Mouse (Mus musculus) kidney, postnatal 14 days (tissue): ENCODE results near the gene Midn.
"Not testable (repeated sequence)": the region's sequence is repeated elsewhere in the genome, so short reads cannot be mapped to it uniquely, and the experiment has no call there.

Source experiments
- DNase-seq: peaks from one replicate; pipeline ENCODE4 v3.0.0; 2022; ENCODE audit warnings: mixed read lengths

The Midn gene

GRCm38 (mm10) chr10:80159021-80159560, 11.0 kb downstream of the Midn start:
- peak; percentile 71 for DNase-seq

- DNase-seq = peak; percentile 99
Observed at GRCm38 (mm10) chr10:80159561-80160454, 11.7 kb downstream of the Midn start.

- DNase-seq = peak; percentile 96
Observed at GRCm38 (mm10) chr10:80160455-80161371, 12.6 kb downstream of the Midn start.

DNA sequence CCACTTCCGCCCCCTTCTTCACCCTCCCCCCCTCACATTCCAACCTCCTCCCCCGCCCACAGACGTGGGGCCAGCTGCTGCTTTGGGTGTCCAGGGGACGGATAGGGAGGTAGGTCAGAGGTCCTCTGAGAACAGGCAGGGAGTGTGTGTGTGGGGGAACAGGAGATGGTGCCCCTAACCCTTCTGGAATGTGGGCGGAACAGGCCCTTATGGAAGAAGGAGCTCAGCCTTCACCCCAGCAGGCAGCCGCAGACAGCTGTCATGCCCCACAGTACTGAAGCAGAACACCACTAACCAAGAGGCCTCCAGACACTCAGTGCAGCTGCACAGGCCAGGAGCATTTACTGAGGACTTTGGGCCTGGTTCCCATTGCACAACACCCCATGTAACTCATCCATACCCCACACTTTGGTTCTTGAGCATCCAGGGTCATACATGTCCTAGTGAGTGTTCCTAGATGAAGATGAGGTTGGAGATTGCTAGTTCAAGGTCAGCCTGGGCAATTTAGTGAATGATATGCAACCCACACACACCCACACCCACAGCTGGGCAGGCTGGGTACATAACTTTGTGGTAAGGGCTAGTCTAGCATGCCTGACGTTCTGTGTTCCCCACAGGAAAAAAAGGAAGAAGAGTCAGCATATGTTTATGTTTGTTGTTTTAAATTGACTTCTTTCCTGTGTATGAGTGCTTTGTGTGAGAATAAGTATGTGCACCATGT, 13.6 kb downstream of the Midn start:
- peak; percentile 77 for DNase-seq

- DNase-seq = no peak
Observed at GRCm38 (mm10) chr10:80162243-80162608, 14.2 kb downstream of the Midn start.

- DNase-seq = no peak
Observed at GRCm38 (mm10) chr10:80162716-80163299, 14.7 kb downstream of the Midn start.

- no peak for DNase-seq
Observed at GRCm38 (mm10) chr10:80163721-80164120, 15.6 kb downstream of the Midn start.

- peak; percentile 60 for DNase-seq
Observed at GRCm38 (mm10) chr10:80164161-80164997, 16.3 kb downstream of the Midn start.

DNA sequence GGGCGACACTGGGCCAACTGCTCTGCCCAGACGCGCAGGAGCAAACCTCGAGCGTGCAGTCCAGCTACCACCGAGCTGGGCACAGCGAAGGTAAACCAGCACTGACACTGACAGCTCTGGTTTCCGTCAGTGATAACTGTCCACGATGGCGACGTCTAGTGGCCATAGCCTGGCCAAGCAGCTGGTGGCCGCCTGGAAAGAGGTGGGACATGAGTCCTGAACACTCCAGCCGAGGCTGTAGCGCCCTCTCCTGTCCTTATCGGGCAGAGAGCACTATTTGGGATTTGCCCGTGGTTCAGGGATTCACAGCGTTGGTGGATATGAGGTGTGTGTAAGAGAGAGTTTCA, 16.9 kb downstream of the Midn start:
- DNase-seq = peak; percentile 98

DNA sequence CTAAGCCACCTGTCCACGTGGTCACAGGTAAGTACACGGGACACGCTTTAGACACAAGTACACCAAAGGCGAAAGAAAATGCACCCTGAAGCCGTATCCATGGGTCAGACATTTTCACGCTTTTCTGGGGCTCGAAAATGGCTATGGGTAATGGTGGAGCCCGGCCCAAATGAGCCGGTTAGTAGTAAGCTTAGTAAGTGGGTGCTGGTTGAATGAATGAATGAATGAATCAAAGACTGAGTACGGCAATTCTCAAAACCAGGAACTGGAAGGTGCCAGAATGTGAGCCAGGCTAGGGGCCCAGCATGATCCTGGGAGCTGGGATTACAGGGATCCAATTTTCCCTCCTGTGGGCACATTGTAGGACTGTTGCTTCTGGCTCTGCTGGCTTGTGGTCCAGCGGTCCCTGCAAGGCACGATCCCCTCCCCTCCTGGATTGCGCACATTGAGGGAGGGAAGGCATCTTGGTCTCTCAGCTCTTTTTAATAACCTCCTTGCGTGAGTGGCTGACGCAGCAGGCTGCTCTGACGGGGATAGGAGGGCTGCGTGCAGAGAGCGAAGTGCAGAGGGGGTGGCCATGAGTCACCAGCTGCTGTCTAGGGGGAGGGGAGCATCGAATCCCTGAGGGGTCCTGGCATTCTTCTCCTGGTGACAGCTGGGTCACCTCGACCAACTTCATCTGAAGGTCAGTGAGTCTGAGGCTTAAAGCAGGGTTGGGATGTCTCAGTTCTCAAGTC, 17.5 kb downstream of the Midn start, which contains the start of gene Cirbp:
Cirbp (plus strand) TSS at position 594 of the 737 bp plus-strand sequence.
- peak; percentile 70 for DNase-seq

GRCm38 (mm10) chr10:80166136-80166535, 18.1 kb downstream of the Midn start:
- not testable (repeated sequence) for DNase-seq

DNA sequence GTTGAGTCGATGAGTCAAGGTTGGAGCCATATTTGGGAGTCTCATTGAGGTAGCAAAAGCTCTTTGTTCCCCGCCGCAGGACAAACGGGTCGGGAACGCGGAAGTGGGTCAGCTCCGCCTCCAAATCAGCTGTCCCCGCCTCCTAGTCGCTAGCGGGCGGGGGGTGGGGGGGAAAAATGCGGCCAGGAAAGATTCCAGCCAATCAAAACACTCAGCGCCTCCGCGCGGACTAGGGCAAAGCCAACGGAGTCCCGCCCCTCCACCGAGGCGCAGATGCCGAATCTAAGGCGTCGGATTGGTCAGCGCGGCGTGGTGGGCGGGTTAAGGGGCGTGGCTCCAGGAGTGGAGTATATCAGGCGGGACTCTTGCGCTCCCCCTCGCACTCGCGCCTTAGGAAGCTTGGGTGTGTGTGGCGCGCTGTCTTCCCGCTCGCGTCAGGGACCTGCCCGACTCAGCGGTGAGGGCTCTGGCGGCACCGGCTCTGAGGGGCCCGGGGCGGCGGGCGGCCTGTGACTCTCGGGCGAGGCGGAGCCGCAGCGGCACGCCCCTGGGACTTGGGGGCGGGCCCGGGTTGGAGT, 19.5 kb downstream of the Midn start:
- peak; percentile 99 for DNase-seq

DNA sequence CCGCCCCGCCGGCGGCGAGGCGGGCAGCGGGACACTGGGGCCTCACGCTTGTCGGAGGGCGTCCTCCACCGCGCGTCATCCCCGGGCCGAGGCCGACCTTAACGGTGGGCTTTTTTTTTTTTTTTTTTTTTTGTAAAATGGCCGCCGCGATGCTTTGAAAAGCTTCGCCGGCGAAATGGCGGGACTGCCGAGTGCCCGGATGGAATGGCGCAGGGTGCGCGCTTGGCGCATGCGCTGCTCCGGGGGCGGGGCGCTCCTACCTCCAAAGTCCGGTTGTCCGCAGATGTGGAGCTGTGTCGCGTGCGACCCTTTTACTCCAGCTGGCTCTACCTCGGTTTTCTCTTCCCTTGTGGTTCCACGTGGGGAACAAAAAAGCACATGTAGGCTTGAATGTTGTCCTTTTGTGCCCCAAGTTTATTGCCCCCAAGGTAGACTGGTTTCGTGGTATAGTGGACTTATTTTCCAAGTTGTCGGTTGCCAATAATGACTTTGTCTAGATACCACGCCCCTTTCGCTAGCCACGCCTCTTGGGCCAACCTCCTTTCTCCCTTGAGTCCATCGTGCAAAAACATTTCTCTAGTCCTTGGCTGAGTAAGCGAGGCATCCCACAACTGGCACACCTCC, 20.1 kb downstream of the Midn start:
- DNase-seq = peak; percentile 97

DNA sequence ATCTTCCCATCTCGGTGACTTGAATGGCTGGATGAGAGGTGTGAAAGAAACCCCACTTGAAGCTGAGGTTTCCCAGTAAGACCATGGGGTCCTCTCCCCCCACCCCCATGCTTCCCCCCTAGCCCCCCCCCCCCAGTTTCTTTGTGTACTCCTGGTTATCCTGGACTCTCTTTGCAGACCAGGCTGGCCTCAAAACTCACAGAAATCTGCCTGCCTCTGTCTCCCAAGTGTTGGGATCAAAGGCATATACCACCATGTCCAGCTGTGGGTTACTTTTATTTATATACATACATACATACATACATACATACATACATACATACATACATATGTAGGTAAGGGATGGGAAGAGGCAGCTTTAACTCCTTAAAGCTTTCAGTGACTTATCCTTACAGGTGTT, 21.0 kb downstream of the Midn start:
- DNase-seq = no peak

DNA sequence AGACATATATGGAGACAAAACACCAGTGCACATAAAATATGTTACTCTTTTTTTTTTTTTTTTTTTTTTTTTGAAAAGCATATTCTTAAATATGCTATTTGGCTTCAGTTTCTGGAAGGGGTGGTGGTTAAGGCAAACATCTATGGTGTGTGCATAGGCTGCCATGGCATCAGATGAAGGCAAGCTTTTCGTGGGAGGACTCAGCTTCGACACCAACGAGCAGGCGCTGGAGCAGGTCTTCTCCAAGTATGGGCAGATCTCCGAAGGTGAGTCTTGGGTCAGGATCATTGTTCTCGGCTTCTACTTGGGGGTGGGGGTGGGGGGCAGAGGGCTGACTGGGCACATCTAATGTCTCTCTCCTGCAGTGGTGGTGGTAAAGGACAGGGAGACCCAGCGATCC, 21.6 kb downstream of the Midn start:
- no peak for DNase-seq

- DNase-seq = no peak
Observed at GRCm38 (mm10) chr10:80170052-80170451, 22.0 kb downstream of the Midn start.

DNA sequence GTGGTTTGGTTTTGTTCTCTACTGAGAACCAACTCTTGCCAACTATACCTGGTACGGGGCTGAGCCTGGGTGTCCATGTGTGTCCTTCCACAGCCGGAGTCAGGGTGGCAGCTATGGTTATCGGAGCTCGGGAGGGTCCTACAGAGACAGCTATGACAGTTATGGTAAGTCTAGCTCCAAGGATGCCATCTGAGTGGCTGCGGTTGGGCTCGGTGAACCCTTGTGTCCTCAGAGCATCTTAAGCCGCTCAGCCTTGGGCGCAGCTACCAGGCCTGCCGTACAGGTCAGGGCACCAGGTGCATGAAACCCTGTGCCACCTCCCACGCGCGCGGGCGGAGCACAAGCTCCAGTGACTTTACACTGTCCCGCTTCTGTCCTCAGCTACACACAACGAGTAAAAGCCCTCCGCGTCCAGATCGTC, 22.5 kb downstream of the Midn start:
- DNase-seq = no peak

GRCm38 (mm10) chr10:80171252-80171651, 23.2 kb downstream of the Midn start:
- DNase-seq = no peak

- DNase-seq = no peak
Observed at GRCm38 (mm10) chr10:80171760-80172526, 23.9 kb downstream of the Midn start.
